Mouse (Mus musculus): ENCODE measurements around the gene Tmprss11d. TPM values are rescaled to one million over a fixed set of nuclear protein-coding genes. Genes with fewer than 3 reads are reported as not detected.
"Not testable (repeated sequence)": the region's sequence is repeated elsewhere in the genome, so short reads cannot be mapped to it uniquely, and the experiment has no call there.

The Tmprss11d gene
- polyA plus RNA-seq (2012; ENCODE audit: insufficient read depth, insufficient read length, low replicate concordance, missing spikeins) = not detected in 2 replicates

- no peak within 1 kb of the TSS for H3K4me3 ChIP-seq (ENCODE audit: insufficient read depth, low read depth, low read length)
- H3K27ac ChIP-seq (ENCODE audit: insufficient read depth, low read depth, low read length) = no peak within 1 kb of the TSS
- WGBS = 53% methylated on average over 3 of the region's 3 CpGs
- H3K4me1 ChIP-seq (ENCODE audit: control insufficient read depth, insufficient read depth, low read length) = no peaks in the 10 kb centered on the region
- no peak for TF ChIP-seq POLR2A (IDR thresholded peaks at IDR 0.05; ENCODE audit: insufficient read depth, low read depth, low read length)
- TF ChIP-seq CTCF (IDR thresholded peaks at IDR 0.05; ENCODE audit: insufficient read depth, low read depth, low read length) = no peak
These were observed at the start of gene Tmprss11d for GRCm38 (mm10) chr5:86373320-86373719. Tmprss11d (minus strand) TSS chr5:86373420.

GRCm38 (mm10) chr5:86421323-86422028, 48.3 kb upstream of the Tmprss11d start:
- TF ChIP-seq POLR2A (IDR thresholded peaks at IDR 0.05; ENCODE audit: insufficient read depth, low read depth, low read length) (no peak), CTCF (IDR thresholded peaks at IDR 0.05; ENCODE audit: insufficient read depth, low read depth, low read length) (no peak)
- Histone ChIP-seq H3K4me1 (ENCODE audit: control insufficient read depth, insufficient read depth, low read length) (peaks cover 2% of the 10 kb centered on the region; the same call in 1 of the 2 replicates), H3K27ac (ENCODE audit: insufficient read depth, low read depth, low read length) (no peak overlapping the region), H3K4me3 (ENCODE audit: insufficient read depth, low read depth, low read length) (no peak overlapping the region)
- 65% methylated on average over 3 of the region's 3 CpGs for WGBS

GRCm38 (mm10) chr5:86419494-86419893, 46.3 kb upstream of the Tmprss11d start:
- WGBS = 32% methylated on average over 4 of the region's 4 CpGs
- no peak overlapping the region for H3K4me3 ChIP-seq (ENCODE audit: insufficient read depth, low read depth, low read length)
- H3K27ac ChIP-seq (ENCODE audit: insufficient read depth, low read depth, low read length) = no peak overlapping the region
- H3K4me1 ChIP-seq (ENCODE audit: control insufficient read depth, insufficient read depth, low read length) = peaks cover 2% of the 10 kb centered on the region; the same call in 1 of the 2 replicates
- no peak for TF ChIP-seq POLR2A (IDR thresholded peaks at IDR 0.05; ENCODE audit: insufficient read depth, low read depth, low read length)

- no peak overlapping the region for H3K4me3 ChIP-seq (ENCODE audit: insufficient read depth, low read depth, low read length)
- WGBS = 82% methylated on average over 7 of the region's 7 CpGs
- TF ChIP-seq POLR2A (IDR thresholded peaks at IDR 0.05; ENCODE audit: insufficient read depth, low read depth, low read length) (no peak), CTCF (IDR thresholded peaks at IDR 0.05; ENCODE audit: insufficient read depth, low read depth, low read length) (no peak)
- H3K27ac ChIP-seq (ENCODE audit: insufficient read depth, low read depth, low read length) = no peak overlapping the region
- no peaks in the 10 kb centered on the region for H3K4me1 ChIP-seq (ENCODE audit: control insufficient read depth, insufficient read depth, low read length)
These were observed 41.1 kb upstream of the Tmprss11d start for GRCm38 (mm10) chr5:86414280-86414679.

GRCm38 (mm10) chr5:86410815-86411214, 37.6 kb upstream of the Tmprss11d start:
- Histone ChIP-seq H3K4me1 (ENCODE audit: control insufficient read depth, insufficient read depth, low read length) (no peaks in the 10 kb centered on the region), H3K4me3 (ENCODE audit: insufficient read depth, low read depth, low read length) (no peak overlapping the region), H3K27ac (ENCODE audit: insufficient read depth, low read depth, low read length) (no peak overlapping the region)
- 25% methylated on average over 3 of the region's 3 CpGs for whole genome bisulfite sequencing
- TF ChIP-seq CTCF (IDR thresholded peaks at IDR 0.05; ENCODE audit: insufficient read depth, low read depth, low read length) (no peak), POLR2A (IDR thresholded peaks at IDR 0.05; ENCODE audit: insufficient read depth, low read depth, low read length) (no peak)

GRCm38 (mm10) chr5:86407941-86408340, 34.7 kb upstream of the Tmprss11d start:
- no peak for TF ChIP-seq CTCF (IDR thresholded peaks at IDR 0.05; ENCODE audit: insufficient read depth, low read depth, low read length)
- no peak for TF ChIP-seq POLR2A (IDR thresholded peaks at IDR 0.05; ENCODE audit: insufficient read depth, low read depth, low read length)
- Histone ChIP-seq H3K4me3 (ENCODE audit: insufficient read depth, low read depth, low read length) (no peak overlapping the region), H3K27ac (ENCODE audit: insufficient read depth, low read depth, low read length) (no peak overlapping the region), H3K4me1 (ENCODE audit: control insufficient read depth, insufficient read depth, low read length) (no peaks in the 10 kb centered on the region)
- WGBS = 93% methylated on average over 2 of the region's 2 CpGs

- WGBS = 91% methylated on average over 3 of the region's 3 CpGs
- Histone ChIP-seq H3K27ac (ENCODE audit: insufficient read depth, low read depth, low read length) (no peak overlapping the region), H3K4me3 (ENCODE audit: insufficient read depth, low read depth, low read length) (no peak overlapping the region), H3K4me1 (ENCODE audit: control insufficient read depth, insufficient read depth, low read length) (no peaks in the 10 kb centered on the region)
- no peak for TF ChIP-seq CTCF (IDR thresholded peaks at IDR 0.05; ENCODE audit: insufficient read depth, low read depth, low read length)
- no peak for TF ChIP-seq POLR2A (IDR thresholded peaks at IDR 0.05; ENCODE audit: insufficient read depth, low read depth, low read length)
These were observed 34.0 kb upstream of the Tmprss11d start for GRCm38 (mm10) chr5:86407191-86407590.

- H3K4me3 ChIP-seq (ENCODE audit: insufficient read depth, low read depth, low read length) = no peak overlapping the region
- TF ChIP-seq POLR2A (IDR thresholded peaks at IDR 0.05; ENCODE audit: insufficient read depth, low read depth, low read length) (no peak), CTCF (IDR thresholded peaks at IDR 0.05; ENCODE audit: insufficient read depth, low read depth, low read length) (no peak)
- 18% methylated on average over 4 of the region's 4 CpGs for WGBS
- no peaks in the 10 kb centered on the region for H3K4me1 ChIP-seq (ENCODE audit: control insufficient read depth, insufficient read depth, low read length)
- no peak overlapping the region for H3K27ac ChIP-seq (ENCODE audit: insufficient read depth, low read depth, low read length)
These were observed 13.7 kb downstream of the Tmprss11d start for GRCm38 (mm10) chr5:86359412-86359985.

- no peaks in the 10 kb centered on the region for H3K4me1 ChIP-seq (ENCODE audit: control insufficient read depth, insufficient read depth, low read length)
- 12% methylated on average over 7 of the region's 7 CpGs for WGBS
- TF ChIP-seq POLR2A (IDR thresholded peaks at IDR 0.05; ENCODE audit: insufficient read depth, low read depth, low read length) (no peak), CTCF (IDR thresholded peaks at IDR 0.05; ENCODE audit: insufficient read depth, low read depth, low read length) (no peak)
- H3K27ac ChIP-seq (ENCODE audit: insufficient read depth, low read depth, low read length) = no peak overlapping the region
- no peak overlapping the region for H3K4me3 ChIP-seq (ENCODE audit: insufficient read depth, low read depth, low read length)
These were observed 20.3 kb downstream of the Tmprss11d start for GRCm38 (mm10) chr5:86352966-86353365.

- H3K4me3 ChIP-seq (ENCODE audit: insufficient read depth, low read depth, low read length) = peak overlapping the region; percentile 42
- H3K4me1 ChIP-seq (ENCODE audit: control insufficient read depth, insufficient read depth, low read length); H3K27ac ChIP-seq (ENCODE audit: insufficient read depth, low read depth, low read length): not testable (repeated sequence)
- 51% methylated on average over 30 of the region's 30 CpGs for WGBS
These were observed 54.9 kb downstream of the Tmprss11d start for GRCm38 (mm10) chr5:86318018-86318956.

Measured in olfactory bulb, adult 2 months (tissue).